Mouse (Mus musculus): Measurements from ENCODE around the gene Clec4f. TPM values are rescaled to one million over a fixed set of nuclear protein-coding genes. Genes with fewer than 3 reads are reported as not detected.
A peak's percentile ranks its signal among the peaks of the same experiment; 100 is the strongest.
"Not testable (repeated sequence)": the region's sequence is repeated elsewhere in the genome, so short reads cannot be mapped to it uniquely, and the experiment has no call there.

Gene Clec4f
- polyA plus RNA-seq, 1 experiment from 2014 or later, result not detected

- no peak overlapping the region for H3K9ac ChIP-seq (replicated peaks)
- 2% methylated on average over 12 of the region's 12 CpGs for WGBS
- H3K4me2 ChIP-seq (replicated peaks), result no peak overlapping the region
- 0 out of 2 replicates have a peak, but pooled peaks cover 4% of the 10 kb centered on the region for H3K4me1 ChIP-seq (replicated peaks)
- H3K27me3 ChIP-seq, result peaks cover 94% of the 10 kb centered on the region
- H3K27ac ChIP-seq, result no peak overlapping the region
- H3K9me3 ChIP-seq, result no peaks in the 10 kb centered on the region
- no peaks in the 10 kb centered on the region for H3K36me3 ChIP-seq
- no peak overlapping the region for H3K4me3 ChIP-seq (replicated peaks)
- no peak for ATAC-seq
Observed at GRCm38 (mm10) chr6:83692962-83693361, 37.0 kb upstream of the Clec4f start.

- H3K9ac ChIP-seq (replicated peaks), result no peak overlapping the region
- H3K4me3 ChIP-seq (replicated peaks), result no peak overlapping the region
- no peaks in the 10 kb centered on the region for H3K9me3 ChIP-seq
- H3K4me1 ChIP-seq (replicated peaks), result 0 out of 2 replicates have a peak, but pooled peaks cover 4% of the 10 kb centered on the region
- H3K27me3 ChIP-seq, result peaks cover 78% of the 10 kb centered on the region
- 66% methylated on average over 2 of the region's 2 CpGs for WGBS
- H3K27ac ChIP-seq, result no peak overlapping the region
- H3K4me2 ChIP-seq (replicated peaks), result no peak overlapping the region
- no peaks in the 10 kb centered on the region for H3K36me3 ChIP-seq
- ATAC-seq, result no peak
Observed at GRCm38 (mm10) chr6:83690936-83691335, 34.9 kb upstream of the Clec4f start.

- no peaks in the 10 kb centered on the region for H3K36me3 ChIP-seq
- no peak overlapping the region for H3K4me3 ChIP-seq (replicated peaks)
- 0 out of 2 replicates have a peak, but pooled peaks cover 4% of the 10 kb centered on the region for H3K4me1 ChIP-seq (replicated peaks)
- peaks cover 76% of the 10 kb centered on the region for H3K27me3 ChIP-seq
- 22% methylated on average over 4 of the region's 5 CpGs for WGBS
- no peak overlapping the region for H3K27ac ChIP-seq
- H3K9ac ChIP-seq (replicated peaks), result no peak overlapping the region
- no peaks in the 10 kb centered on the region for H3K9me3 ChIP-seq
- ATAC-seq, result no peak
- no peak overlapping the region for H3K4me2 ChIP-seq (replicated peaks)
Observed at GRCm38 (mm10) chr6:83690277-83690676, 34.3 kb upstream of the Clec4f start.

GRCm38 (mm10) chr6:83689374-83689773 is 33.4 kb upstream of the Clec4f start:
- Histone ChIP-seq H3K36me3 (no peaks in the 10 kb centered on the region), H3K9me3 (no peaks in the 10 kb centered on the region), H3K9ac (replicated peaks) (no peak overlapping the region), H3K4me3 (replicated peaks) (no peak overlapping the region), H3K27ac (no peak overlapping the region), H3K27me3 (peaks cover 73% of the 10 kb centered on the region), H3K4me1 (replicated peaks) (0 out of 2 replicates have a peak, but pooled peaks cover 4% of the 10 kb centered on the region), H3K4me2 (replicated peaks) (no peak overlapping the region)
- WGBS, result 84% methylated on average over 4 of the region's 4 CpGs
- ATAC-seq, result no peak

GRCm38 (mm10) chr6:83677757-83678156 is 21.8 kb upstream of the Clec4f start, which contains the start of gene Cd207:
Gene Cd207, minus strand, starts transcription at chr6:83677857.
- Histone ChIP-seq H3K9ac (replicated peaks) (no peak within 1 kb of the TSS), H3K4me1 (replicated peaks) (no peaks in the 10 kb centered on the region), H3K27me3 (peaks cover 19% of the 10 kb centered on the region), H3K36me3 (no peaks in the 10 kb centered on the region), H3K4me2 (replicated peaks) (no peak within 1 kb of the TSS), H3K4me3 (replicated peaks) (no peak within 1 kb of the TSS), H3K9me3 (no peaks in the 10 kb centered on the region), H3K27ac (no peak within 1 kb of the TSS)
- ATAC-seq, result no peak
- 70% methylated on average over 4 of the region's 4 CpGs for WGBS

GRCm38 (mm10) chr6:83673395-83673794 is 17.4 kb upstream of the Clec4f start:
- no peaks in the 10 kb centered on the region for H3K36me3 ChIP-seq
- H3K4me3 ChIP-seq (replicated peaks), result no peak overlapping the region
- H3K9me3 ChIP-seq, result no peaks in the 10 kb centered on the region
- H3K4me2 ChIP-seq (replicated peaks), result no peak overlapping the region
- no peak overlapping the region for H3K9ac ChIP-seq (replicated peaks)
- peak; percentile 72; the same call in 1 of the 2 replicates for ATAC-seq
- H3K27me3 ChIP-seq, result peaks cover 8% of the 10 kb centered on the region; the same call in 1 of the 2 replicates
- no peaks in the 10 kb centered on the region for H3K4me1 ChIP-seq (replicated peaks)
- WGBS, result 5% methylated on average over 4 of the region's 4 CpGs
- no peak overlapping the region for H3K27ac ChIP-seq

GRCm38 (mm10) chr6:83665009-83665408 is 9.0 kb upstream of the Clec4f start:
- ATAC-seq, result no peak

GRCm38 (mm10) chr6:83660821-83661220 is 4.8 kb upstream of the Clec4f start:
- H3K9ac ChIP-seq (replicated peaks), result no peak overlapping the region
- WGBS, result 89% methylated on average over 4 of the region's 4 CpGs
- H3K9me3 ChIP-seq, result no peaks in the 10 kb centered on the region
- H3K4me3 ChIP-seq (replicated peaks), result no peak overlapping the region
- no peaks in the 10 kb centered on the region for H3K27me3 ChIP-seq
- no peak overlapping the region for H3K27ac ChIP-seq
- H3K4me2 ChIP-seq (replicated peaks), result no peak overlapping the region
- H3K4me1 ChIP-seq (replicated peaks), result no peaks in the 10 kb centered on the region
- ATAC-seq, result no peak
- H3K36me3 ChIP-seq, result no peaks in the 10 kb centered on the region

More at GRCm38 (mm10) chr6:83665009-83665408, 9.0 kb upstream of the Clec4f start:
- H3K36me3 ChIP-seq, result no peaks in the 10 kb centered on the region
- no peaks in the 10 kb centered on the region for H3K27me3 ChIP-seq
- H3K4me1 ChIP-seq (replicated peaks), result no peaks in the 10 kb centered on the region
- no peak overlapping the region for H3K9ac ChIP-seq (replicated peaks)
- no peak overlapping the region for H3K4me2 ChIP-seq (replicated peaks)
- no peaks in the 10 kb centered on the region for H3K9me3 ChIP-seq
- H3K4me3 ChIP-seq (replicated peaks), result no peak overlapping the region
- H3K27ac ChIP-seq, result no peak overlapping the region
- 87% methylated on average over 2 of the region's 2 CpGs for WGBS

GRCm38 (mm10) chr6:83646715-83647114 is 9.3 kb downstream of the Clec4f start:
- no peak overlapping the region for H3K27ac ChIP-seq
- no peak overlapping the region for H3K9ac ChIP-seq (replicated peaks)
- no peaks in the 10 kb centered on the region for H3K9me3 ChIP-seq
- H3K4me3 ChIP-seq (replicated peaks), result no peak overlapping the region
- H3K36me3 ChIP-seq, result no peaks in the 10 kb centered on the region
- no peaks in the 10 kb centered on the region for H3K4me1 ChIP-seq (replicated peaks)
- no peaks in the 10 kb centered on the region for H3K27me3 ChIP-seq
- no peak overlapping the region for H3K4me2 ChIP-seq (replicated peaks)
- WGBS, result 92% methylated on average over 10 of the region's 10 CpGs
- ATAC-seq, result no peak

GRCm38 (mm10) chr6:83635329-83635728 is 20.7 kb downstream of the Clec4f start:
- WGBS, result 85% methylated on average over 1 of the region's 1 CpGs
- Histone ChIP-seq H3K27me3 (no peaks in the 10 kb centered on the region), H3K9me3 (no peaks in the 10 kb centered on the region), H3K4me3 (replicated peaks) (no peak overlapping the region), H3K9ac (replicated peaks) (no peak overlapping the region), H3K4me1 (replicated peaks) (no peaks in the 10 kb centered on the region), H3K36me3 (no peaks in the 10 kb centered on the region), H3K4me2 (replicated peaks) (no peak overlapping the region), H3K27ac (no peak overlapping the region)
- no peak for ATAC-seq

- not testable (repeated sequence) for H3K27ac ChIP-seq; H3K4me2 ChIP-seq (replicated peaks); H3K36me3 ChIP-seq; H3K4me3 ChIP-seq (replicated peaks); H3K27me3 ChIP-seq; H3K9ac ChIP-seq (replicated peaks); H3K9me3 ChIP-seq; H3K4me1 ChIP-seq (replicated peaks); ATAC-seq
- 82% methylated on average over 4 of the region's 4 CpGs for WGBS
Observed at GRCm38 (mm10) chr6:83634631-83635030, 21.4 kb downstream of the Clec4f start.

- not testable (repeated sequence) for H3K4me3 ChIP-seq (replicated peaks); H3K27ac ChIP-seq; H3K4me1 ChIP-seq (replicated peaks); ATAC-seq; H3K36me3 ChIP-seq; H3K9me3 ChIP-seq; H3K27me3 ChIP-seq; H3K9ac ChIP-seq (replicated peaks); H3K4me2 ChIP-seq (replicated peaks)
- WGBS, result 67% methylated on average over 5 of the region's 5 CpGs
Observed at GRCm38 (mm10) chr6:83634106-83634505, 21.9 kb downstream of the Clec4f start.

GRCm38 (mm10) chr6:83631815-83632214 is 24.2 kb downstream of the Clec4f start:
- no peak overlapping the region for H3K27ac ChIP-seq
- ATAC-seq, result no peak
- no peaks in the 10 kb centered on the region for H3K9me3 ChIP-seq
- no peaks in the 10 kb centered on the region for H3K4me1 ChIP-seq (replicated peaks)
- H3K9ac ChIP-seq (replicated peaks), result no peak overlapping the region
- WGBS, result 69% methylated on average over 4 of the region's 4 CpGs
- no peaks in the 10 kb centered on the region for H3K27me3 ChIP-seq
- no peak overlapping the region for H3K4me2 ChIP-seq (replicated peaks)
- H3K36me3 ChIP-seq, result no peaks in the 10 kb centered on the region
- H3K4me3 ChIP-seq (replicated peaks), result no peak overlapping the region

Data from midbrain, embryonic 13.5 days (tissue).